Mouse (Mus musculus) stomach, postnatal 0 days (tissue): Measurements from ENCODE around the gene Fam181a. TPM values are rescaled to one million over a fixed set of nuclear protein-coding genes. Genes with fewer than 3 reads are reported as not detected.

Source experiments
- ATAC-seq: fragments of 200-750 bp; cut with Nextera tagmentation; 2 replicates; pipeline ENCODE4 v1.8.0; 2017; ENCODE audit not compliant: low FRiP score, low TSS enrichment
- DNase-seq: peaks from one replicate; pipeline ENCODE4 v3.0.0-alpha.2; 2016; ENCODE audit warnings: low spot score
- H3K27ac ChIP-seq: fragments of 300-500 bp; sonication (generic); replicated peaks from 2 replicates; pipeline ENCODE4 v1.5.1; 2014; ENCODE audit warnings: mild to moderate bottlenecking, control low read depth
- H3K27me3 ChIP-seq: fragments of 300-500 bp; sonication (generic); 2 replicates; pipeline ENCODE4 v1.6.1; 2014; ENCODE audit warnings: low read length; ENCODE audit not compliant: control insufficient read depth, insufficient read depth
- H3K36me3 ChIP-seq: fragments of 300-500 bp; sonication (generic); 2 replicates; pipeline ENCODE4 v1.6.1; 2014; ENCODE audit warnings: low read length, mixed read lengths; ENCODE audit not compliant: control insufficient read depth, insufficient read depth
- H3K4me1 ChIP-seq: fragments of 300-500 bp; sonication (generic); replicated peaks from 2 replicates; pipeline ENCODE4 v1.6.1; 2014; ENCODE audit warnings: antibody characterized with exemption; ENCODE audit not compliant: control insufficient read depth, insufficient read depth
- H3K4me2 ChIP-seq: fragments of 300-500 bp; sonication (generic); replicated peaks from 2 replicates; pipeline ENCODE4 v1.6.1; 2014; ENCODE audit warnings: low read depth, mild to moderate bottlenecking, control low read depth, moderate library complexity
- H3K4me3 ChIP-seq: fragments of 300-500 bp; sonication (generic); 2 replicates; pipeline ENCODE4 v1.5.1; 2014; ENCODE audit warnings: low read depth, low read length, control low read depth
- H3K9ac ChIP-seq: fragments of 300-500 bp; sonication (generic); 2 replicates; pipeline ENCODE4 v1.6.1; 2014; ENCODE audit warnings: mild to moderate bottlenecking, low read length, control low read depth, mixed read lengths
- H3K9me3 ChIP-seq: fragments of 300-500 bp; sonication (generic); 2 replicates; pipeline ENCODE4 v1.6.1; 2016; ENCODE audit warnings: low read length; ENCODE audit not compliant: control insufficient read depth
- CTCF ChIP-seq: IDR thresholded peaks from 2 replicates; pipeline ENCODE4 v1.5.1; 2016; ENCODE audit warnings: antibody characterized with exemption, low read depth, mild to moderate bottlenecking, moderate library complexity
- EP300 ChIP-seq: optimal IDR thresholded peaks from 2 replicates; pipeline ENCODE3; 2016; ENCODE audit warnings: antibody characterized with exemption
- WGBS: fragments of 180-500 bp; shearing (Covaris S2); extraction: QIAGEN DNeasy Blood & Tissue Kit; methylation state at CpG from one replicate; pipeline ENCODE4 v1.1.7; 2014; 5-methylcytosine and 5-hydroxymethylcytosine counted together
- polyA plus RNA-seq: library from polyadenylated mRNA; unstranded; fragments of >200 nt; fragmentation: Nextera tagmentation; extraction: Ambion mirVana; gene quantifications from 2 replicates; pipeline ENCODE4 v1.2.1, GENCODE M21; 2015

The Fam181a gene
- polyA plus RNA-seq, 1 experiment from 2014 or later: not detected

DNA sequence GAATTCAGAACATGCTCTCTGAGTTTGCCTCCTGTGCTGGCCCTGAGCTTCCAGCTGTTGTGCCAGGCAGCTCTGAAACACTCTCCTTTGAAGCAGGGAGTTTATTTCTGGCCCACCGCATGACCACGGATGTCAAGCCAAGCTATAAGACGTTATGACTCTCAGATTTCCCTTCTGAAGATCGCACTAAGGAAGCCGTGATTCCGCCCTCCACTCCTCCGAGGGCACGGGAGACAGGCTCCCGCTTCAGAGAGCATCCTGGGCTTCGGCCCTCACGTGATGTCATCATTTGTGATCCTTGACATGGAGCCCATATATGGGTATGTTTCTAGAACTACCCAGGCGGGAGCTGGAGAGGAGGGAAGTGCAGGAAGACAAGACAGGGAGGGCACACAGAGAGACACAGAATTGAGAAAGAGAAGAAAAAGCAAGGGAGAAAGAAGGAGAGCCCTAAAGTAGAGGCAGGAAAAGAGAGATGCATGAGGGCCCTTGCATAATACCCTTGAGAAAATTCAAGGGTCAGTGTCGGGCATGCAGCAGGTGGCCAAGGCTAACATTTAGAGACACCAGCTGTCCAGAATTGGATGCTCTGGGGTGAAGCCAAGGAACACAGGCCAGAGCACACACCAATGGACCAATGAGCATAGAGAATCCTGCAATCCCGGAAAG, 45.1 kb downstream of the Fam181a start, which contains the start of gene Asb2:
Gene Asb2 (minus strand): TSS at position 256 of the 669 bp plus-strand sequence.
- peak within 1 kb of the TSS; percentile 77 for H3K27ac ChIP-seq
- peak; percentile 74; the same call in 1 of the 2 replicates for ATAC-seq
- H3K36me3 ChIP-seq: no peaks in the 10 kb centered on the region
- TF ChIP-seq EP300: no peak
- TF ChIP-seq CTCF: no peak
- H3K4me1 ChIP-seq: no peaks in the 10 kb centered on the region
- peak within 1 kb of the TSS; percentile 15 for H3K4me3 ChIP-seq
- peak within 1 kb of the TSS; percentile 43 for H3K9ac ChIP-seq
- 41% methylated on average over 14 of the region's 14 CpGs for WGBS
- H3K9me3 ChIP-seq: no peaks in the 10 kb centered on the region
- H3K4me2 ChIP-seq: peak within 1 kb of the TSS; percentile 49
- no peaks in the 10 kb centered on the region for H3K27me3 ChIP-seq
- no peak for DNase-seq

- no peaks in the 10 kb centered on the region for H3K4me1 ChIP-seq
- no peak for TF ChIP-seq CTCF
- no peak for TF ChIP-seq EP300
- H3K9me3 ChIP-seq: no peaks in the 10 kb centered on the region
Measured at GRCm38 (mm10) chr12:103356415-103356748, 45.6 kb downstream of the Fam181a start.

GRCm38 (mm10) chr12:103358216-103358615, 47.4 kb downstream of the Fam181a start:
- Histone ChIP-seq H3K4me3 (no peak overlapping the region), H3K9me3 (no peaks in the 10 kb centered on the region), H3K4me2 (no peak overlapping the region), H3K27ac (no peak overlapping the region), H3K27me3 (no peaks in the 10 kb centered on the region), H3K4me1 (no peaks in the 10 kb centered on the region), H3K9ac (no peak overlapping the region), H3K36me3 (no peaks in the 10 kb centered on the region)
- no peak for TF ChIP-seq EP300
- no peak for TF ChIP-seq CTCF
- DNase-seq: no peak
- 62% methylated on average over 8 of the region's 8 CpGs for WGBS
- no peak for ATAC-seq

More at GRCm38 (mm10) chr12:103356415-103356748, 45.6 kb downstream of the Fam181a start:
- Histone ChIP-seq H3K27ac (peak overlapping the region; percentile 77), H3K4me3 (no peak overlapping the region), H3K9ac (no peak overlapping the region), H3K36me3 (no peaks in the 10 kb centered on the region), H3K27me3 (no peaks in the 10 kb centered on the region), H3K4me2 (no peak overlapping the region)
- ATAC-seq: no peak
- 76% methylated on average over 4 of the region's 4 CpGs for WGBS
- DNase-seq: no peak

DNA sequence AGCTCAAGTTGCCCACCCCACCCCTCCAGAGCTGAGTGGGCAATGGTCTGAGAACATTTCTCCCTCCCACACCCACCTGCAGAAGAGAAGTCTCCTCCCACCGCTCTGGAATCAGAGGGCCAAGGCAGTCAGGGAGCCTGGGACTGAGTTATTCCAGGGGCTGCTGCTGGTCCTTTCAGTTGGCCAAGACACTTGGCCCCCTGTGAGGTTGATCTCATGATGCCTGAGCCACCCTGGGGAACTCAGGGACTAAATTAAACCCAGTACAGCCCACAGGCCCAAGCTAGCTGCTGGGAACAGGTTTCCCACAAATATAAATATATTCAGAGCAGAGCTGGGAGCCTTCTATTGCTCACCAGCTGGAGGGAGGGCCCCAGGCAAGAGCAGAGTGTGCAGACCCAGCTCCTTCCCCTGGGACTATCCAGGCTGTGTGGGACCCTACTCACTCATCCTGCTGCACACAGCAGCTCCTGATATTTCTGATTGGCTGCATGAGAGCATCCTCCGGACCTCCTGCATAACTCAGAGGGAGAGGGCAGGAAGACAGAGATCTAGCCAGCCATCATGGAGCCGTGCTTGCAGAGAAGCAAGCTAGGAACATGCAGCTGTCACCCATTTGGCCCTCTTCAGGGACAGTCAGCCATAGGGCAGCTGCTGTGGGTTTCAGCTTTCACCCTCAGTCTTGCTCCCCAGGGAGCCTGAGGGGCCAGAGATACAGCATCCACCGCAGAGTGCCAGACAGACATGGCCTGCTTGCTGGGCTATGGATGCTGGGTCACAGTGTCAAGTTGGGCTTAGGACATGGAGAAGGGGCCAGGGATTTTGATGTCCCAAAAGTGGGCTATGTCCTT, 48.4 kb downstream of the Fam181a start:
- Histone ChIP-seq H3K9ac (no peak overlapping the region), H3K4me3 (no peak overlapping the region), H3K4me2 (no peak overlapping the region), H3K9me3 (no peaks in the 10 kb centered on the region), H3K27me3 (no peaks in the 10 kb centered on the region), H3K4me1 (no peaks in the 10 kb centered on the region), H3K36me3 (no peaks in the 10 kb centered on the region), H3K27ac (no peak overlapping the region)
- no peak for ATAC-seq
- 44% methylated on average over 4 of the region's 4 CpGs for WGBS
- no peak for DNase-seq
- no peak for TF ChIP-seq CTCF
- TF ChIP-seq EP300: no peak

DNA sequence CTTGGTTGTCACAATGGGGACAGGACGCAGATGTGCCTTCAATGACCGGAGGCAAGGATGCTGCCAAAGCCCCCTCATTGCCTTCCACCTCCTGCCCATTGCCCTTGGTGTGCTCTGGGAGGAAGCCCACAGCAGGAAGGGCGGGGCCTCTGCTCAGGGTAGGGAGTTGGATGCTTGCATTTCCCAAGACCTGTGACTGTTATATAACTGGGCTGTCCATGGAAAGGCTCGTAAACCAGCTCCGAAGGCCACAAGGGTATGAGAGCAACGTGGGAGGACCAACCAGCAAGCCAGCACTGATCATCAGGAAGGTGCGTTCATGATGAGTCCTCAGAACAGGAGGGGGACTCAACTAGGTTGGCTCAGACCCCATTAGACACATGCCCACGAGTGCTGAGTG, 50.0 kb downstream of the Fam181a start:
- WGBS: 76% methylated on average over 8 of the region's 8 CpGs
- Histone ChIP-seq H3K9ac (no peak overlapping the region), H3K27ac (no peak overlapping the region), H3K4me3 (no peak overlapping the region), H3K4me1 (no peaks in the 10 kb centered on the region), H3K4me2 (no peak overlapping the region), H3K9me3 (no peaks in the 10 kb centered on the region), H3K36me3 (no peaks in the 10 kb centered on the region), H3K27me3 (no peaks in the 10 kb centered on the region)
- DNase-seq (no peak), ATAC-seq (no peak)
- TF ChIP-seq CTCF (no peak), EP300 (no peak)
